Mouse (Mus musculus) heart, embryonic 14.5 days (tissue): ENCODE data around the gene Mecr. TPM values are rescaled to one million over a fixed set of nuclear protein-coding genes. Genes with fewer than 3 reads are reported as not detected.

Source experiments
- ATAC-seq: fragments of 200-750 bp; cut with Nextera tagmentation; 2 replicates; pipeline ENCODE4 v1.8.0; 2017; ENCODE audit warnings: low read depth, moderate TSS enrichment; ENCODE audit not compliant: insufficient number of reproducible peaks, insufficient read depth, low FRiP score
- H3K27ac ChIP-seq, 2 experiments: fragments of 200-500 bp in 1 of 2; fragments of 300-500 bp in 1 of 2; sonication (generic) in 1 of 2; replicated peaks in 1 of 2; 2 replicates each; pipeline ENCODE4 v1.5.1; 2012 to 2014; ENCODE audit warnings: low read depth in 2 of 2, low read length in 2 of 2, control low read depth in 1 of 2, mild to moderate bottlenecking in 1 of 2, mixed read lengths in 1 of 2; ENCODE audit not compliant: control insufficient read depth in 1 of 2, insufficient read depth in 1 of 2
- H3K27me3 ChIP-seq: fragments of 300-500 bp; sonication (generic); 2 replicates; pipeline ENCODE4 v1.6.1; 2014; ENCODE audit warnings: mild to moderate bottlenecking, low read length, control low read depth; ENCODE audit not compliant: control insufficient read depth, insufficient read depth
- H3K36me3 ChIP-seq: fragments of 300-500 bp; sonication (generic); 2 replicates; pipeline ENCODE4 v1.6.1; 2014; ENCODE audit warnings: mild to moderate bottlenecking, control low read depth, low read length, mixed read lengths; ENCODE audit not compliant: control insufficient read depth, insufficient read depth
- H3K4me1 ChIP-seq, 2 experiments: fragments of 200-500 bp in 1 of 2; fragments of 300-500 bp in 1 of 2; sonication (generic) in 1 of 2; 2 replicates each; pipeline ENCODE4 v1.6.1; 2012 to 2014; ENCODE audit warnings: low read length in 2 of 2, control low read depth in 1 of 2, mixed read lengths in 1 of 2; ENCODE audit not compliant: control insufficient read depth in 2 of 2, insufficient read depth in 2 of 2
- H3K4me2 ChIP-seq: fragments of 300-500 bp; sonication (generic); 2 replicates; pipeline ENCODE4 v1.6.1; 2014; ENCODE audit warnings: mild to moderate bottlenecking, low read length
- H3K4me3 ChIP-seq, 2 experiments: fragments of 200-500 bp in 1 of 2; fragments of 300-500 bp in 1 of 2; sonication (generic) in 1 of 2; 2 replicates each; pipeline ENCODE4 v1.5.1; 2012 to 2014; ENCODE audit warnings: low read length in 2 of 2, mild to moderate bottlenecking in 2 of 2, control low read depth in 1 of 2, low read depth in 1 of 2, moderate library complexity in 1 of 2; ENCODE audit not compliant: control insufficient read depth in 1 of 2, insufficient read depth in 1 of 2
- H3K9ac ChIP-seq: fragments of 300-500 bp; sonication (generic); 2 replicates; pipeline ENCODE4 v1.6.1; 2014; ENCODE audit warnings: mild to moderate bottlenecking, low read length
- H3K9me3 ChIP-seq: fragments of 300-500 bp; sonication (generic); 2 replicates; pipeline ENCODE4 v1.6.1; 2016; ENCODE audit warnings: low read length, control low read depth; ENCODE audit not compliant: control insufficient read depth
- WGBS: fragments of 180-500 bp; shearing (Covaris S2); extraction: QIAGEN DNeasy Blood & Tissue Kit; methylation state at CpG from one replicate; pipeline ENCODE4 v1.1.7; 2014; 5-methylcytosine and 5-hydroxymethylcytosine counted together
- polyA plus RNA-seq: library from polyadenylated mRNA; unstranded; fragments of >200 nt; fragmentation: Nextera tagmentation; extraction: Ambion mirVana; gene quantifications from 2 replicates; pipeline ENCODE4 v1.2.1, GENCODE M21; 2014

The Mecr gene
- polyA plus RNA-seq, 1 experiment from 2014 or later, result 44.1 TPM

- 69% methylated on average over 3 of the region's 3 CpGs for WGBS
These were observed 38.0 kb upstream of the Mecr start for GRCm38 (mm10) chr4:131805255-131805654.

GRCm38 (mm10) chr4:131812458-131812857, 30.8 kb upstream of the Mecr start:
- ATAC-seq, result no peak
- H3K27me3 ChIP-seq, result no peaks in the 10 kb centered on the region
- no peak overlapping the region for H3K4me3 ChIP-seq
- H3K4me2 ChIP-seq, result no peak overlapping the region
- no peak overlapping the region for H3K27ac ChIP-seq
- H3K4me1 ChIP-seq, result no peaks in the 10 kb centered on the region
- no peaks in the 10 kb centered on the region for H3K36me3 ChIP-seq
- H3K9ac ChIP-seq, result no peak overlapping the region
- no peaks in the 10 kb centered on the region for H3K9me3 ChIP-seq
- 81% methylated on average over 11 of the region's 11 CpGs for WGBS

More at GRCm38 (mm10) chr4:131805255-131805654, 38.0 kb upstream of the Mecr start:
- H3K9me3 ChIP-seq, result no peaks in the 10 kb centered on the region
- no peaks in the 10 kb centered on the region for H3K36me3 ChIP-seq
- no peak overlapping the region for H3K4me3 ChIP-seq
- H3K4me1 ChIP-seq, result no peaks in the 10 kb centered on the region
- no peak overlapping the region for H3K27ac ChIP-seq
- no peaks in the 10 kb centered on the region for H3K27me3 ChIP-seq
- H3K4me2 ChIP-seq, result no peak overlapping the region
- H3K9ac ChIP-seq, result no peak overlapping the region
- ATAC-seq, result no peak

- WGBS, result 69% methylated on average over 7 of the region's 7 CpGs
- Histone ChIP-seq H3K9ac (no peak overlapping the region), H3K9me3 (no peaks in the 10 kb centered on the region), H3K36me3 (no peaks in the 10 kb centered on the region), H3K4me1 (no peaks in the 10 kb centered on the region), H3K27me3 (peaks cover 2% of the 10 kb centered on the region; the same call in 1 of the 2 replicates), H3K4me2 (no peak overlapping the region), H3K4me3 (no peak overlapping the region), H3K27ac (no peak overlapping the region)
- no peak for ATAC-seq
These were observed 29.5 kb upstream of the Mecr start for GRCm38 (mm10) chr4:131813798-131814197.

GRCm38 (mm10) chr4:131814869-131815268, 28.4 kb upstream of the Mecr start:
- Histone ChIP-seq H3K4me3 (no peak overlapping the region), H3K9me3 (no peaks in the 10 kb centered on the region), H3K4me1 (no peaks in the 10 kb centered on the region), H3K4me2 (no peak overlapping the region), H3K9ac (no peak overlapping the region), H3K27ac (no peak overlapping the region), H3K36me3 (no peaks in the 10 kb centered on the region), H3K27me3 (peaks cover 9% of the 10 kb centered on the region)
- 74% methylated on average over 10 of the region's 10 CpGs for WGBS
- ATAC-seq, result no peak

DNA sequence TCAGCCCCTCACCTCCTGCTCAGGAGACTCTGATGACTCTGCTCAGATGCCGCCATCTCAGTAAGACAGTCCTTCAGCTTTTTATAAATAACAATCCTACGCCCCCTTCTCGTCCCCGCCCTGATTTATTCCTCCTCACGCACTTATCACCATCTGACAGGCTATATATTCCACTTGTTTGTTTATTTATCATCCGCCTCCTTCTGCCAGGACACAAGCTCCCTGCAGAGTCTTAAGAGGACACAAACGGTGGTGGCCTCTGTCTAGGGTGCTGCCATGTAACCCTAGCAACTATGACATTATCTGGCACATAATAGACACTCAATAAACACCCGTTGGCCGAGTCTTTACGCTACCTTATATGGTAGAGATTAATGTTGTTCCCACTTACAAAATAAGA, 27.5 kb upstream of the Mecr start:
- Histone ChIP-seq H3K9ac (no peak overlapping the region), H3K4me1 (no peaks in the 10 kb centered on the region), H3K4me2 (no peak overlapping the region), H3K36me3 (no peaks in the 10 kb centered on the region), H3K4me3 (no peak overlapping the region), H3K27ac (no peak overlapping the region), H3K27me3 (peaks cover 13% of the 10 kb centered on the region), H3K9me3 (no peaks in the 10 kb centered on the region)
- ATAC-seq, result no peak
- 69% methylated on average over 10 of the region's 10 CpGs for whole genome bisulfite sequencing

DNA sequence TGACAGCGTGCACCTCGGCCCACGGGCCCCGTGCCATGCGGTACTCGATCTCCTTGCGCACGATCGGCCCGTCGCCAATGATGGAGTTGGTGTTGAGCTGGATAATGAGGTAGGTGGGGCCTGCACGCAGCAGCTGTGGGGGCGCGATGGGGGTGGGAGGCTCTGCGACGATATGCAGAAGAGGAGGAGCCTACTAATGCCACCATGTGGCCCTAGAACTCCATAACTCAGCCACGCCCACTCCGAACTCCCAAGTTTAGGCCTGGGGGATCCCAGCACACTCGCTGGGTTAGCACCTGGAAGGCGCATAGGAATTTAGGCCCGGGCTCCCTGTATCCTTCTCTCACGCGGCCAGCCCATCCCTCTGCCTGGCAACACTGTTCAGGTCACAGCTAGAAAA, 24.3 kb upstream of the Mecr start:
- Histone ChIP-seq H3K27me3 (peaks cover 16% of the 10 kb centered on the region), H3K9ac (no peak overlapping the region), H3K27ac (no peak overlapping the region), H3K4me1 (no peaks in the 10 kb centered on the region), H3K4me2 (no peak overlapping the region), H3K9me3 (no peaks in the 10 kb centered on the region), H3K4me3 (no peak overlapping the region), H3K36me3 (no peaks in the 10 kb centered on the region)
- 38% methylated on average over 23 of the region's 23 CpGs for WGBS
- no peak for ATAC-seq

GRCm38 (mm10) chr4:131821161-131821731, 22.0 kb upstream of the Mecr start:
- no peak overlapping the region for H3K4me3 ChIP-seq
- ATAC-seq, result no peak

DNA sequence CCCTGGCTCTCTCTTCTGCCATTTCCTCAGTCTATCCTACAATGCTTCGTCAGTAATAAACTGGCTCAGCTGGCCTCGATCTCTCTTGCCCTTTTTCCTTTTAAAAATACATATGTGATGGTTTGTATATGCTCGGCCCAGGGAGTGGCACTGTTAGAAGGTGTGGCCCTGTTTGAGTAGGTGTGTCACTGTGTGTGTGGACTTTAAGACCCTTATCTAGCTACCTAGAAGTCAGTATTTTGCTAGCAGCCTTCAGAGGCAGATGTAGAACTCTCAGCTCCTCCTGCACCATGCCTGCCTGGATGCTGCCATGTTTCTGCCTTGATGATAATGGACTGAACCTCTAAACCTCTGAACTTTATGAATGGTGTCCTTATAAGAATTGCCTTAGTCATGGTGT, 20.7 kb upstream of the Mecr start:
- Histone ChIP-seq H3K27ac (no peak overlapping the region), H3K4me2 (no peak overlapping the region), H3K9ac (no peak overlapping the region), H3K9me3 (no peaks in the 10 kb centered on the region), H3K27me3 (peaks cover 16% of the 10 kb centered on the region), H3K4me1 (peaks cover 0 to 2% of the 10 kb centered on the region in 2 experiments; a peak in 1 of 4 replicates), H3K4me3 (no peak overlapping the region), H3K36me3 (no peaks in the 10 kb centered on the region)
- 72% methylated on average over 3 of the region's 3 CpGs for WGBS
- ATAC-seq, result no peak

More at GRCm38 (mm10) chr4:131821161-131821731, 22.0 kb upstream of the Mecr start:
- Histone ChIP-seq H3K27me3 (peaks cover 16% of the 10 kb centered on the region), H3K36me3 (no peaks in the 10 kb centered on the region), H3K4me1 (no peaks in the 10 kb centered on the region), H3K27ac (no peak overlapping the region), H3K9ac (no peak overlapping the region), H3K9me3 (no peaks in the 10 kb centered on the region), H3K4me2 (no peak overlapping the region)
- 53% methylated on average over 16 of the region's 16 CpGs for WGBS
